Mouse (Mus musculus) natural killer cell, adult 2 months (primary cell): ENCODE results near the gene Mia2.
"Not testable (repeated sequence)": the region's sequence is repeated elsewhere in the genome, so short reads cannot be mapped to it uniquely, and the experiment has no call there.

Source experiments
- DNase-seq, 2 experiments: peaks; one replicate each; pipeline ENCODE4 v3.0.0; 2022; ENCODE audit warnings: low spot score in 2 of 2

The Mia2 gene

GRCm38 (mm10) chr12:59095104-59096025 lies at the start of gene Mia2:
Mia2 (plus strand) TSS chr12:59095799.
- DNase-seq, result no peak

DNA sequence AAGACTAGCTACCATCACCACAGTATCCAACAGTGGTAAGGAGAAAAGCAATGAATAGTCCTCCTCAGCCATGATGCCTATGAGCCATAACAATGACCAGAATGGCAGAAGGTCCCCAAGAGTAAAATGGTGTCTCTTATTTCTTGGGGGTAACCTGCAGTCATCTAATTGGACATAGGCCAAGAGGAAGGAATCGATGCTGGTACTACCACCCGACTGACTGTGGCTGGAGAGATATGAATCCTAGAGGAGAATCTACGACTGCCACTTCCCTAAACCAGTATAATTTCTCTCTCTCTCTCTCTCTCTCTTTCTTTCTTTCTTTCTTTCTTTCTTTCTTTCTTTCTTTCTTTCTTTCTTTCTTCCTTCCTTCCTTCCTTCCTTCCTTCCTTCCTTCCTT lies 43.1 kb upstream of the Mia2 start:
- DNase-seq, result no peak

- DNase-seq, result no peak
These were observed 42.4 kb upstream of the Mia2 start for GRCm38 (mm10) chr12:59053166-59053565.

GRCm38 (mm10) chr12:59053976-59054375 lies 41.6 kb upstream of the Mia2 start:
- no peak for DNase-seq

DNA sequence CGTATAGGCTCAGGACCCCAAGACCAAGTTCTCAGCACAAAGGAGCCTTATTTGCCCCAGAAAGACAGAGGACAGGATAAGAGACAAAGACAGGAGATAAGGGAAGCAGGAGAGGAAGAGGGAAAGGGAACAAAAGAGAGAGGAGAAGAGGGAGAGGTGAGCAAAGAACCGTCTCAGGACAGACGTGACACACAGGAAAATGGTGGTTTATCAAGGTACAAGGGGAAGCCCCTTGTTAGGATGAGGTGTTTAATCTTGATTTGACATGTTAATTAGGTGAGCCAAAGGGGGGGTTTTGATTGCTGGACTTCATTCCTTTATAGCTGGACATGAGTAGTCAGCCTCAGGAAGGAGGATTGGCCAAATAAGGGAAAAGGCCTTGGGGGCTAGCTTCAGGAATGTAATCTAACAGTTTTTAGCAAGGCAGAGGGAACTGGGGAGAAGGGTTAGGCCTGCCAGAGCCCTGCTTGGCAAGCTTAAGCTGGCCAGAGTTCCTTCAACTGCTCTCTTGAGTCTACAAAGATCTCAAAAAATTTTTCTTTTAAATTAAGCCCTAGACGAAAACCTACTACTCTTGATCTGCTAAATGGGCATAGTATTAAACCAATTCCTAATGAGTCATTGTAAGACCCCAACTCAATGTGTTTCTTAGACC lies 40.3 kb upstream of the Mia2 start:
- no peak for DNase-seq

GRCm38 (mm10) chr12:59056222-59056621 lies 39.4 kb upstream of the Mia2 start:
- DNase-seq, result no peak

DNA sequence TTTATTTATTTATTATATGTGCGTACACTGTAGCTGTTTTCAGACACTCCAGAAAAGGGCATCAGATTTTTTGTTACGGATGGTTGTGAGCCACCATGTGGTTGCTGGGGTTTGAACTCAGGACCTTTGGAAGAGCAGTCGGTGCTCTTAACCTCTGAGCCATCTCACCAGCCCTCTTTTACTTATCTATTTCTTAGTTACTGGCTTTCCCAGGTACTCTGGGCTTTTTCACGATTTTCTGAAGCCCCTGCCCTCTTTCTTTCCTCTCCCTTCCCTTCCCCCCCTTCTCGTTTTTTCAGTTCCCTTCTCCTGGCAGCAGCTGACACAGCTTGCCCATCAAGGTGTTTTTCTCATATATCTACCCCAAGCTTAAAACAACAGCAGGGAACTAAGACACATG lies 37.4 kb upstream of the Mia2 start:
- not testable (repeated sequence) for DNase-seq

GRCm38 (mm10) chr12:59060322-59060721 lies 35.3 kb upstream of the Mia2 start:
- no peak for DNase-seq

DNA sequence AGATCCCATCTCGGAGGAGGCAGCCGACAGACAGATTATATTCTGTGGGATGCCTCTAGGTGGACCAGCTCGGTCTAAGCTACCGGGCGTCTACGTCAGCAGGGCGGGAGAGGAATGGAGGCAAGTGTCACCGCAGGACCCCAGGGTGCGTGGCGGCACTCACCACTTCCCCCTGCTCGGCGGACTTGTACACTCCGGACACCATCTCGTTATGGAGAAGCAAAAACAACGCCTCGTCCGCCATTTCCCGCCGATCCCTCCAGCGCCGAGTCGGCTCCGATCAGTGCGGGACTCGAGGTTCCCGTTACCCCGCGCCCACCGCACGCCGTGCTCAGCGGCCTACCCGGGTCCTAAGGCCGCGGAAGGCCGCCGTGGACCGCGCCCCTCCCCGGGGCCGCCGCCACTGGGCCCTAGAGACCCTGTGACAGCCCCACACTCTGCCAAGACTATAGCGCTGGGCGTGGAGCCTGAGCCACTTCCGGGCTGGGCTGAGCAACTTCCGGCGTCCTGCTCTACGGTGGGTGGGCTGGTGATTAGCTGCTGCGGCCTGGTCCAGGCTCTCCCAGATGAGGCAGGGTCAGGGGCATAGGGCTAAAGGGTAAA lies 34.5 kb upstream of the Mia2 start, which contains the start of gene Trappc6b:
Gene Trappc6b, minus strand, starts transcription at position 480 of the 603 bp plus-strand sequence.
- DNase-seq, result peak; percentile 75 to 76

DNA sequence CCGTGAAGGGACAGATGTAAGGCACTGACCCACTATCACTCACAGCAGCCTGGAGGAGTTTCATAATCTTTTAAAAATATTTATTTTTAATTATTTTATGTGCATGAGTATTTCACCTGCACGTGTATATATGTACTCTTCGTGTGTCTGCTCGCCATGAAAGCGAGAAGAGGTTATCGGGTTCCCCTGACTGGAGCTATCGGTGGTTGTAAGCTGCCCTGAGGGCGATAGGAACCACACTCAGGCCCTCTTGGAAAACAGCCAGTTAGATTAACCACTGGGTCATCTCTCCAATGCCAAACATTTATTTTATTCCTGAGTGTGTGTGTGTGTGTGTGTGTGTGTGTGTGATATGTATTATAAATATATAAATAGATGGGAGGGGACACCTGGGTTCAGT lies 30.8 kb upstream of the Mia2 start:
- DNase-seq, result no peak

DNA sequence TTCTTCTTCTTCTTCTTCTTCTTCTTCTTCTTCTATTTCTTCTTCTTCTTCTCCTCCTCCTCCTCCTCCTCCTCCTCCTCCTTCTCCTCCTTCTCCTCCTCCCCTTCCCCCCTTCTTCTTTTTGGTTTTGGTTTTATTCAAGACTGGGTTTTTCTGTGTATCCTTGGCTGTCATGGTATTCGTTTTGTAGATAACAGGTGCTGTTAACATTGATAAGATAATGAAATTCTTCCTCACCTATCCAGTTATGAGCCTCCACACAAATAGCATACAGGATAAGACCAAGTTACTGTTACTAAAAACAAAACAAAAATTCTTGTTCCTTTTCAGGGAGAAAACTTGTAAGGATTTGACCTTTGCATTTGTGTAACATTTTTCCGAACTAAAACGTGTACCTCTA lies 29.8 kb upstream of the Mia2 start:
- DNase-seq, result no peak

- peak; percentile 96 to 97 for DNase-seq
These were observed 29.0 kb upstream of the Mia2 start, which contains the start of gene Pnn for GRCm38 (mm10) chr12:59066448-59067077. Pnn (plus strand) TSS chr12:59066884.

GRCm38 (mm10) chr12:59067095-59067494 lies 28.5 kb upstream of the Mia2 start:
- no peak for DNase-seq

GRCm38 (mm10) chr12:59068791-59069190 lies 26.8 kb upstream of the Mia2 start:
- no peak for DNase-seq

GRCm38 (mm10) chr12:59072286-59072685 lies 23.3 kb upstream of the Mia2 start:
- DNase-seq, result no peak

GRCm38 (mm10) chr12:59074052-59074451 lies 21.5 kb upstream of the Mia2 start:
- DNase-seq, result no peak

DNA sequence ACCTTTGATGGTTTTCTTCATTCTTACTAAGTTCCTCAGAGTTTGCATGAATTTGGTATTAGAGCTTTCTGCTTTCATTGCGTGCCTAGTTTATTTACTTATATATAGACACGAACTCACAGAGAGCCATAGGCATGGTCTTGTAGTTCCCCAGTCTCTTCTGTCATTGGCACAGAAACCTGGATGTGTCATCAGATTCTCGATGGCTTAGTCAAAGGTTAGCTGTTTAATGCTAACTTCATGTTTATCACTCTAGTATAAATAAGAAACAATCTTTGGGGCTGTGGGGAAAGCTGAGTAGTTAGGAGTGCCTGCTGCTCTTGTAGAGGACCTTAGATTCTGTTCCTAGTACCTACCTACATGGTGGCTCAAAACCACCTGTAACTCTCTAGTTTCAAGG lies 18.6 kb upstream of the Mia2 start:
- no peak for DNase-seq

GRCm38 (mm10) chr12:59077883-59078282 lies 17.7 kb upstream of the Mia2 start:
- DNase-seq, result no peak

DNA sequence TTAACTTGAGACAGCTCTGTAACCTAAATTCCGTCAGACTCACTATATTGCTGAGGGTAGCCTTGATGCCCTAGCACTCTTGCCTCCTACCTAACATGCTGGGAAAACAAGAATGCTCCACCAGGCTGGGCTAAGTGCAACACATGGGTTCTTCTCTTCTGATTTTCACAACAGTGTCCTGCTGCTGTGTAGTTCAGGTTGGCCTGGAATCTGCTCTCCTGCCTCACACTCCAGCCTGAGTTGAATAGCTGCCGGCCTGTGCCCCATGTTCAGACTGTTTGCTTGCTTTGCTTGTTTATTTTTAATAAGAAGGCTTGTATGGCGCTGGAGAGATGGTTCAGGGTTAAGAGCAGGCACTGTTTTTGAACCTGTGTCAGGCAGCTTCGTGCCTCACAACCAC lies 15.1 kb upstream of the Mia2 start:
- no peak for DNase-seq

DNA sequence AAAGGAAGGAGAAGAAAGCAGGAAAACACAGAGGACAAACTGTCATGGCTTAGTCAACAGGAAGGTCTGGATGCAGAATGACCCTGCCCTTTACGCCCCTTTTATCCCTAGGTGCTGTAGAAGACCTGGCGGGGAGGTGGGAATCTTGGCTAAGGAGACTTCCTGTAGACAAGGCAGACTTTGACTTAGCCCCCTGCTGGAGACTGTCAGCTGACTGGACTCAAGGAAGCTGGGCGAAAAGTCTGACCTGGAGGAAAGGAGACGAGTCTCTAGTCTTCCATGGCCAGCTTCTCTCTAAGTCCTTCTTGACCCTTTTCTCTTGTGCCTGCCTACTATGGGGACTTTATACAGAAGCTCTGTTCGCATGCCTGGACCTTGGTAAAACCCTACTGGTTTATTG lies 11.2 kb upstream of the Mia2 start:
- no peak for DNase-seq

- DNase-seq, result no peak
These were observed 9.4 kb upstream of the Mia2 start for GRCm38 (mm10) chr12:59086171-59086570.

GRCm38 (mm10) chr12:59093543-59093942 lies 2.1 kb upstream of the Mia2 start:
- no peak for DNase-seq
